Mouse (Mus musculus): Measurements from ENCODE around the gene Olfr1402.

DNA sequence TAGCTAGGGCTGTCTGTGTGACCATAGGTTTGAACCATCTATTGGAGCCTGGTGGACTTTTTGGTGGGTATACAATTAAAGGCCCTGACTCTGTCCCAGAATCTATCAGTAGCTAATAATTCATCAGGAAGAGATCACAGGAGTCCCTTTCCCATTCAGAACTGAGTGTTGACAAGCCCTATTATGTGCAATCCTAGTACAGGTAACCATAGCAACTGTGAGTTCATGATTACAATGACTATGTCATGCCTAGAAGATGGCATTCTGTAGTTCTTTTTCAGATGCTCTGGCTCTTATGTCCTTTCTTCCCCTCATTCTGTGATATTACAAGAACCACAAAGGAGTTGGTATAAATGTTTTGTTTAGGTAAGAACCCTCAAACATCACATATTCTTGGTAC lies 51.4 kb downstream of the Olfr1402 start:
- TF ChIP-seq USF1 (IDR thresholded peaks at IDR 0.05; ENCODE audit: low read depth) (no peak), POLR2A (IDR thresholded peaks at IDR 0.05; ENCODE audit: insufficient read length, low read depth) (no peak), POLR2AphosphoS2 (IDR thresholded peaks at IDR 0.05; ENCODE audit: insufficient read length, low read depth) (no peak), MAX (IDR thresholded peaks at IDR 0.05; ENCODE audit: low read depth) (no peak), TCF12 (IDR thresholded peaks at IDR 0.05; ENCODE audit: insufficient read depth, poor library complexity, severe bottlenecking) (no peak), MYOG (IDR thresholded peaks at IDR 0.05; ENCODE audit: control insufficient read depth in 1 of 3, insufficient read depth in 1 of 3, insufficient read length in 2 of 3, low read depth in 2 of 3) (no peak), E2F4 (IDR thresholded peaks at IDR 0.05; ENCODE audit: insufficient read depth) (no peak), MYOD1 (IDR thresholded peaks at IDR 0.05; ENCODE audit: control insufficient read depth in 1 of 3, insufficient read length in 2 of 3, low read depth in 2 of 3) (no peak), SRF (IDR thresholded peaks at IDR 0.05; ENCODE audit: control insufficient read depth, insufficient read length, low read depth) (no peak)
